Mouse (Mus musculus): ENCODE results near the gene Atp5k. TPM values are rescaled to one million over a fixed set of nuclear protein-coding genes. Genes with fewer than 3 reads are reported as not detected.

Gene Atp5k
- polyA plus RNA-seq, 1 experiment from 2014 or later, result 473 TPM

DNA sequence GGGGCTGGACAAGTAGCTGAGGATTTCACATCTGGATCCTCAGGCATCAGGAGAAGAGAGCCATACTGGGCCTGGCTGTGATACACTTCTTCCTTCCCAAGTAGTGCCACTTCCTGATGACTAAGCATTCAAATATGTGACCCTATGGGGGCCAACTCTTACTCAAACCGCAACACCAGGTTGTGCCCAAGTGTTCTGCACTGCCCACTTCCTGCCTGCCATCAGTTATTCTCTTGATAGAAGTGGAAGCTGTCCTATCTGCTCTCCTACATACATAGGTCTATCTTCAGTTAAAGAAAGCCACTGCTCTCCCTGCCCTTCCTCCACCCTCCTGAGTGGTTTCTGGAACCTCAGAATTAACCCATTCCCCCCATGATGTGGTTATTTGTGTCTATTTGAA lies 28.8 kb downstream of the Atp5k start:
- Histone ChIP-seq H3K36me3 (ENCODE audit: control insufficient read depth, insufficient read depth, low read length) (no peaks in the 10 kb centered on the region), H3K9me3 (ENCODE audit: control insufficient read depth, low read length) (no peaks in the 10 kb centered on the region), H3K27ac (ENCODE audit: low read depth, low read length) (no peak overlapping the region), H3K27me3 (replicated peaks; ENCODE audit: control insufficient read depth, insufficient read depth, low read length) (no peaks in the 10 kb centered on the region), H3K4me2 (no peak overlapping the region), H3K9ac (ENCODE audit: low read depth, low read length) (no peak overlapping the region), H3K4me1 (replicated peaks; ENCODE audit: control insufficient read depth, insufficient read depth, low read length) (no peaks in the 10 kb centered on the region), H3K4me3 (ENCODE audit: low read depth, low read length) (no peak overlapping the region)
- WGBS, result 28% methylated on average over 1 of the region's 1 CpGs
- DNase-seq (ENCODE audit: low spot score) (no peak), ATAC-seq (replicated peaks; ENCODE audit: low FRiP score) (no peak; the same call in 1 of the 2 replicates)

DNA sequence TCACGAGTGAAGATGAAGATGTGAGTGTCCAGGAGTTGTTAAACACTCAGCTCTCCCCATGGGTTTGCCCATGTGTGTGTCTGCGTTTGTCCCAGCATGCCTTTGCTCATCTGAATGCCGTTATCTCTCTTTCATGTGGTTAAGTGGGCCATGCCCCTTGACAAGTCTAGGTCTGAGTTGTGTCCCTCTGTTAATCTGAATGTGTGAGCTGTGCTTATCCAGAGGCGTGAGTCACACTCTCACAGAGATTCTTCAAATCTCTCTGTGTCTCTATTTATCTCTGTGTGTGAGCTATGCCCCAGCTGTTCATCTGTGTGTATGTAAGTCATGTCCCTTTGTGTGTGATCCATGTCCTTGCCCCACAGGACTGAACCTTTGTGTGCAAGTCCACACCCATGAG lies 30.8 kb downstream of the Atp5k start:
- Histone ChIP-seq H3K9me3 (ENCODE audit: control insufficient read depth, low read length) (no peaks in the 10 kb centered on the region), H3K4me2 (no peak overlapping the region), H3K27me3 (replicated peaks; ENCODE audit: control insufficient read depth, insufficient read depth, low read length) (no peaks in the 10 kb centered on the region), H3K27ac (ENCODE audit: low read depth, low read length) (no peak overlapping the region), H3K36me3 (ENCODE audit: control insufficient read depth, insufficient read depth, low read length) (no peaks in the 10 kb centered on the region), H3K4me1 (replicated peaks; ENCODE audit: control insufficient read depth, insufficient read depth, low read length) (no peaks in the 10 kb centered on the region), H3K9ac (ENCODE audit: low read depth, low read length) (no peak overlapping the region), H3K4me3 (ENCODE audit: low read depth, low read length) (no peak overlapping the region)
- ATAC-seq (replicated peaks; ENCODE audit: low FRiP score) (no peak), DNase-seq (ENCODE audit: low spot score) (no peak)
- 59% methylated on average over 4 of the region's 4 CpGs for WGBS

DNA sequence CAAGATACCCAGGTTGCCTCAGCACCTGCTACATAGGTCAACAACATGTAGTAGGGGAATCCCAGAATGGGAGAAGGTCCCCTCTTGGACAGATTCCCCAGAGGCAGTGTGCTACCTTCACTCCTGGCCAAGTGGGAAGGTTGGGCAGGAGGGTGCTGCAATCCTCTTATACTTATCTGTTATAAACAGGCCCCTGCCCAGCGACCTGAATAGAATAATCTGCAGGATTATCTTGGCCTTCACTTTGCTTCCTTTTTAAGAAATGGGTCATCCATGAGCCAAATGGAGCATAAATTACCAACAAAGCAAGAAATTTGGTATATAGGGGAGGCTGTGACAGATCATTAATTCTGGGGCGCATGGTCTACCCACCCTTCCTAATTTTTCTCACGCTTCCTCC lies 44.5 kb downstream of the Atp5k start:
- Histone ChIP-seq H3K9me3 (ENCODE audit: control insufficient read depth, low read length) (no peaks in the 10 kb centered on the region), H3K4me3 (ENCODE audit: low read depth, low read length) (no peak overlapping the region), H3K27ac (ENCODE audit: low read depth, low read length) (no peak overlapping the region), H3K36me3 (ENCODE audit: control insufficient read depth, insufficient read depth, low read length) (no peaks in the 10 kb centered on the region), H3K27me3 (replicated peaks; ENCODE audit: control insufficient read depth, insufficient read depth, low read length) (peaks cover 2% of the 10 kb centered on the region; the same call in 1 of the 2 replicates), H3K4me1 (replicated peaks; ENCODE audit: control insufficient read depth, insufficient read depth, low read length) (no peaks in the 10 kb centered on the region), H3K4me2 (no peak overlapping the region), H3K9ac (ENCODE audit: low read depth, low read length) (no peak overlapping the region)
- WGBS, result 70% methylated on average over 3 of the region's 3 CpGs
- ATAC-seq (replicated peaks; ENCODE audit: low FRiP score), result no peak
- DNase-seq (ENCODE audit: low spot score), result no peak

DNA sequence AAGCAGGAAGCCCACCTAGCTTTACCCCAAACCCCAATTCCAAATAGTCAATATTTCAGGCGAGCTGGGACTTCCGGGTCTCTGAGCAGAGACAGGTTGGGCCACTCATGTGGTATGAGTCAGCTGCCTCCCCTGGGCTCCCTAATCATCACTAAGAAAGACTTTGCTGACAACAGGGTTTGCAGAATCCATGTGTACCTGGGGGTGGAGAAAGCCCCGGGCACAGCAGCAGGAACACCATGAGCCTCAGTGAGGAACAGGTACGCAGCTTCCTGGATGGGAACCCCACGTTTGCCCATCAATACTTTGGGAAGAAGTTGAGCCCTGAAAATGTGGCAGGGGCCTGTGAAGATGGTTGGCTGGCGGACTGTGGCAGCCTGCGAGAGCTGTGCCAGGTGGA lies 46.0 kb downstream of the Atp5k start, which contains the start of gene Pde6b:
Gene Pde6b (plus strand): TSS at position 191 of the 400 bp plus-strand sequence.
- H3K27ac ChIP-seq (ENCODE audit: low read depth, low read length), result no peak within 1 kb of the TSS
- WGBS, result 65% methylated on average over 7 of the region's 7 CpGs
- no peaks in the 10 kb centered on the region for H3K9me3 ChIP-seq (ENCODE audit: control insufficient read depth, low read length)
- no peak within 1 kb of the TSS for H3K4me3 ChIP-seq (ENCODE audit: low read depth, low read length)
- no peaks in the 10 kb centered on the region for H3K4me1 ChIP-seq (replicated peaks; ENCODE audit: control insufficient read depth, insufficient read depth, low read length)
- DNase-seq (ENCODE audit: low spot score) (no peak), ATAC-seq (replicated peaks; ENCODE audit: low FRiP score) (no peak)
- H3K36me3 ChIP-seq (ENCODE audit: control insufficient read depth, insufficient read depth, low read length), result no peaks in the 10 kb centered on the region
- peaks cover 2% of the 10 kb centered on the region; the same call in 1 of the 2 replicates for H3K27me3 ChIP-seq (replicated peaks; ENCODE audit: control insufficient read depth, insufficient read depth, low read length)
- H3K9ac ChIP-seq (ENCODE audit: low read depth, low read length), result no peak within 1 kb of the TSS
- no peak within 1 kb of the TSS for H3K4me2 ChIP-seq

DNA sequence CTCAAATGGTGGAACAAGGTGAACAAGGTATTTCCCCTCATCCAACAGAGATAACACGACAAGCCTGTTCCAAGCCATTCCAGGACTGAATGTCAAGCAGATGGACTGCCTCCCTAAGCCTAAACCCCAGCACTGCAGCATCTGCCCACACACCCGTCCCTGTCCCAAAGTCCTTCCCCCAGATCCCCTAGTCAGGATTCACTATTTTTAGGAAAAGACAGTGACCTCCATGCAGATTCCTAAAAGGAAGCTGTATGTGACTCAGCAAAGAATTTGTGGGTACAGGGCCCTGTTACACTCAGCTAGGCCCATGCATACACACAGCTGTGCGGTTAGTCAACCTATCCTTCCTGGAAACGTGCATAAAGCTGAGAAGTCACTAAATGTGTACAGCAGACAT lies 47.8 kb downstream of the Atp5k start:
- no peaks in the 10 kb centered on the region for H3K4me1 ChIP-seq (replicated peaks; ENCODE audit: control insufficient read depth, insufficient read depth, low read length)
- H3K9me3 ChIP-seq (ENCODE audit: control insufficient read depth, low read length), result no peaks in the 10 kb centered on the region
- H3K4me3 ChIP-seq (ENCODE audit: low read depth, low read length), result no peak overlapping the region
- no peaks in the 10 kb centered on the region for H3K36me3 ChIP-seq (ENCODE audit: control insufficient read depth, insufficient read depth, low read length)
- WGBS, result 71% methylated on average over 4 of the region's 4 CpGs
- no peak for DNase-seq (ENCODE audit: low spot score)
- H3K27me3 ChIP-seq (replicated peaks; ENCODE audit: control insufficient read depth, insufficient read depth, low read length), result peaks cover 2% of the 10 kb centered on the region; the same call in 1 of the 2 replicates
- no peak overlapping the region for H3K4me2 ChIP-seq
- H3K27ac ChIP-seq (ENCODE audit: low read depth, low read length), result no peak overlapping the region
- H3K9ac ChIP-seq (ENCODE audit: low read depth, low read length), result no peak overlapping the region
- ATAC-seq (replicated peaks; ENCODE audit: low FRiP score), result no peak

DNA sequence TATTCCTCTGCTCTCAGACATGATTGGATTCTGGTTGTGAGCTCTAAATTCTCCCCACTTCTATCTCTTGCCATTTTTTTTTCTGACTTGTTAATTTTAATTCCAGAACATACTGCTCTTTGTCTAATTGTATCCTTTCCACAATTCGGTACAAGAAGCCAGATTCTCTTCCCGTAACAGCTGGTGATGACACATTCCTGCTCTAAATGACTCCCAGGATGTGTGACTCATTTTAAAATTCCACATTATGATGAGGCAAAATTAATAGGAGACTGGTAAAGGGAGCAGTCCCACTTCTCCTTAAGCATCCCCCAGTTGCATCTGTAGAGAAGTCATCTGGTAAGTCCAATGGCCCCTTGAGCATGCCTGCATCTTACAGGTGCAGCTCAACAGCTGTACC lies 48.6 kb downstream of the Atp5k start:
- Histone ChIP-seq H3K4me3 (ENCODE audit: low read depth, low read length) (no peak overlapping the region), H3K9me3 (ENCODE audit: control insufficient read depth, low read length) (no peaks in the 10 kb centered on the region), H3K27ac (ENCODE audit: low read depth, low read length) (no peak overlapping the region), H3K27me3 (replicated peaks; ENCODE audit: control insufficient read depth, insufficient read depth, low read length) (peaks cover 2% of the 10 kb centered on the region; the same call in 1 of the 2 replicates), H3K4me1 (replicated peaks; ENCODE audit: control insufficient read depth, insufficient read depth, low read length) (no peaks in the 10 kb centered on the region), H3K4me2 (no peak overlapping the region), H3K36me3 (ENCODE audit: control insufficient read depth, insufficient read depth, low read length) (no peaks in the 10 kb centered on the region), H3K9ac (ENCODE audit: low read depth, low read length) (no peak overlapping the region)
- no peak for DNase-seq (ENCODE audit: low spot score)
- ATAC-seq (replicated peaks; ENCODE audit: low FRiP score), result no peak
- 79% methylated on average over 2 of the region's 2 CpGs for WGBS

Other genes with a start within 250 kb of the Atp5k start
- 57.0 and 60.2 TPM in 2 replicates for gene Dr1, start 165.6 kb downstream of the Atp5k start, polyA plus RNA-seq (2014; fragmentation: Nextera tagmentation; extraction: Ambion mirVana)
- gene Pigg, start 121.8 kb downstream of the Atp5k start, polyA plus RNA-seq (2014; fragmentation: Nextera tagmentation; extraction: Ambion mirVana), result 3.9 and 4.6 TPM in 2 replicates
- 0.23 and 0.25 TPM in 2 replicates for gene Gm42517, start 66.5 kb downstream of the Atp5k start, polyA plus RNA-seq (2014; fragmentation: Nextera tagmentation; extraction: Ambion mirVana)
- gene Pde6b, start 46.1 kb downstream of the Atp5k start, polyA plus RNA-seq (2014; fragmentation: Nextera tagmentation; extraction: Ambion mirVana), result 0.22 and 0.48 TPM in 2 replicates
- gene Mfsd7a, start 14.4 kb upstream of the Atp5k start, polyA plus RNA-seq (2014; fragmentation: Nextera tagmentation; extraction: Ambion mirVana), result 0.12 TPM in 1 of 2 replicates, not detected in the other
- 17.6 and 19.6 TPM in 2 replicates for gene Pcgf3, start 26.8 kb upstream of the Atp5k start, polyA plus RNA-seq (2014; fragmentation: Nextera tagmentation; extraction: Ambion mirVana)
- gene Cplx1, start 115.6 kb upstream of the Atp5k start, polyA plus RNA-seq (2014; fragmentation: Nextera tagmentation; extraction: Ambion mirVana), result not detected in 2 replicates
- 55.0 and 55.6 TPM in 2 replicates for gene Gak, start 195.3 kb upstream of the Atp5k start, polyA plus RNA-seq (2014; fragmentation: Nextera tagmentation; extraction: Ambion mirVana)
- gene Tmem175, start 195.3 kb upstream of the Atp5k start, polyA plus RNA-seq (2014; fragmentation: Nextera tagmentation; extraction: Ambion mirVana), result 24.7 and 30.4 TPM in 2 replicates
- 9.8 and 10.1 TPM in 2 replicates for gene Idua, start 225.9 kb upstream of the Atp5k start, polyA plus RNA-seq (2014; fragmentation: Nextera tagmentation; extraction: Ambion mirVana)
- 5.8 and 8.8 TPM in 2 replicates for gene Dgkq, start 235.2 kb upstream of the Atp5k start, polyA plus RNA-seq (2014; fragmentation: Nextera tagmentation; extraction: Ambion mirVana)
- 11.6 and 14.4 TPM in 2 replicates for gene Slc26a1, start 241.1 kb upstream of the Atp5k start, polyA plus RNA-seq (2014; fragmentation: Nextera tagmentation; extraction: Ambion mirVana)

Data from liver, embryonic 11.5 days (tissue).